Mouse (Mus musculus) midbrain, postnatal 0 days (tissue): ENCODE data around the gene Filip1l. TPM values are rescaled to one million over a fixed set of nuclear protein-coding genes. Genes with fewer than 3 reads are reported as not detected.

Experiments
- ATAC-seq: fragments of 200-750 bp; cut with Nextera tagmentation; 2 replicates; pipeline ENCODE4 v1.8.0; 2017; ENCODE audit warnings: moderate number of reproducible peaks, mild to moderate bottlenecking, moderate TSS enrichment, moderate library complexity; ENCODE audit not compliant: low FRiP score
- DNase-seq: peaks from one replicate; pipeline ENCODE4 v3.0.0-alpha.2; 2015; ENCODE audit warnings: low spot score
- H3K27ac ChIP-seq: fragments of 300-500 bp; sonication (generic); 2 replicates; pipeline ENCODE4 v1.5.1; 2014; ENCODE audit warnings: low read depth, mild to moderate bottlenecking, low read length, mixed read lengths
- H3K27me3 ChIP-seq: fragments of 300-500 bp; sonication (generic); 2 replicates; pipeline ENCODE4 v1.6.1; 2014; ENCODE audit warnings: low read length, control low read depth, mixed read lengths; ENCODE audit not compliant: insufficient read depth
- H3K36me3 ChIP-seq: fragments of 300-500 bp; sonication (generic); 2 replicates; pipeline ENCODE4 v1.6.1; 2014; ENCODE audit warnings: low read length, control low read depth, mixed read lengths; ENCODE audit not compliant: insufficient read depth
- H3K4me1 ChIP-seq: fragments of 300-500 bp; sonication (generic); 2 replicates; pipeline ENCODE4 v1.6.1; 2014; ENCODE audit warnings: mild to moderate bottlenecking, control low read depth, antibody characterized with exemption, low read length, mixed read lengths; ENCODE audit not compliant: insufficient read depth
- H3K4me2 ChIP-seq: fragments of 300-500 bp; sonication (generic); 2 replicates; pipeline ENCODE4 v1.6.1; 2014; ENCODE audit warnings: low read depth, mild to moderate bottlenecking, low read length, mixed read lengths; ENCODE audit not compliant: poor library complexity, severe bottlenecking
- H3K4me3 ChIP-seq: fragments of 300-500 bp; sonication (generic); 2 replicates; pipeline ENCODE4 v1.5.1; 2014; ENCODE audit warnings: low read depth, mild to moderate bottlenecking, low read length, moderate library complexity
- H3K9ac ChIP-seq: fragments of 300-500 bp; sonication (generic); replicated peaks from 2 replicates; pipeline ENCODE4 v1.6.1; 2014; ENCODE audit warnings: mild to moderate bottlenecking, low read length, moderate library complexity, mixed read lengths; ENCODE audit not compliant: poor library complexity, severe bottlenecking
- H3K9me3 ChIP-seq: fragments of 300-500 bp; sonication (generic); 2 replicates; pipeline ENCODE4 v1.6.1; 2016; ENCODE audit warnings: low read length, control low read depth
- CTCF ChIP-seq: IDR thresholded peaks from 2 replicates; pipeline ENCODE4 v1.5.1; 2016; ENCODE audit warnings: antibody characterized with exemption, mild to moderate bottlenecking
- WGBS: fragments of 180-500 bp; shearing (Covaris S2); extraction: QIAGEN DNeasy Blood & Tissue Kit; methylation state at CpG from one replicate; pipeline ENCODE4 v1.1.7; 2014; 5-methylcytosine and 5-hydroxymethylcytosine counted together
- polyA plus RNA-seq: library from polyadenylated mRNA; unstranded; fragments of >200 nt; fragmentation: Nextera tagmentation; extraction: Ambion mirVana; gene quantifications from 2 replicates; pipeline ENCODE4 v1.2.1, GENCODE M21; 2015
- total RNA-seq: library from RNA; depleted of rRNA; stranded (reverse); fragments of >200 nt; gene quantifications from 2 replicates; pipeline ENCODE4 v1.2.3, GENCODE M21; 2014

Filip1l gene
- total and polyA plus RNA-seq, 2 experiments from 2014 or later = 1.9 to 2.2 TPM

DNA sequence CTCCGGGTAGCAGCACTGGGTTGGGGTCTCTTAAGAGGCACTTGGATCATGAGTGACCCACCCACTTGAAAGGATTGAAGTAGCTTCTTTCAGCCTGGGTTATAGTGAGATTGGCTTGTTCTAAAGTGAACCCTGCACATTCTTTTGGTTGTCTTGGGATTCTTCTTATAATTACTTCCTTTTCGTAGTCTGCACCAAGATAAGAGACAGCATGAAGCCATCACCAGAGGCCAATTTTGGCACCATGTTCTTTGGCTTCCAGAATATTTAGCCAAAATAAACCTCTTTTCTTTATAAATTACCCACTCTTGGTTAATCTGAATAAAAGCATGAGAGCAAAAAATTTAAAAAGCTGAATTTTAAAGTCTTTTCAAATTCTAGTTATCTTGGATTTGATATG lies 117.0 kb downstream of the Filip1l start:
- no peak for TF ChIP-seq CTCF
- ATAC-seq = no peak

DNA sequence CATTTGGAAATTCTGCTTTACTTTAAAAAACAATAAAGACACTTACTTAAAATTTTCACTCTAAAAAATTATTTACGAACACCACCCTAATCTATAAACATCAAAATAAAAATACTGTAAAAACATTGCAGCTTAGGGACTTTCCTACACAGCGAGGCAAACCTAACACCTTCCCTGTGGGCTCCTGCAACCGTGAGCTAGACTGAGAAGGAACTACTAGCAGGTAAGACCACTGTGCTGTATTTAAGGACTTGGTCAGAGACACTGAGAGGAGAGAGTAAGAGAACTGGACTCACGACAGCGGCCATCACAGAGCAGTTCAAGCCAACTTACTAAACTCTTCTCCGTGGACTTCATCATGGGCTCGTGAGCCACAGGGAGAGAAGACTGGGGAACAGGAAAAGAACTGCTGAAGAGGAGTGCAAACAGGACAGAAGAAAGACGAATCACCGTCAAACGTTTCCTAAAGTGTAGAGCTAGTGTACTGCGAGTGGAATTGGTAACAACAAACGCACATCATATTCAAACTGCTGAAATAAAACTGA lies 117.5 kb downstream of the Filip1l start:
- ATAC-seq = no peak
- TF ChIP-seq CTCF = no peak
- Histone ChIP-seq H3K4me2 (no peak overlapping the region), H3K4me3 (no peak overlapping the region), H3K27ac (no peak overlapping the region), H3K36me3 (no peaks in the 10 kb centered on the region), H3K9me3 (no peaks in the 10 kb centered on the region), H3K9ac (no peak overlapping the region), H3K27me3 (no peaks in the 10 kb centered on the region), H3K4me1 (no peaks in the 10 kb centered on the region)
- WGBS = 95% methylated on average over 12 of the region's 12 CpGs
- no peak for DNase-seq

More for the DNA sequence above, 117.0 kb downstream of the Filip1l start:
- no peak overlapping the region for H3K27ac ChIP-seq
- WGBS = 72% methylated on average over 2 of the region's 2 CpGs
- H3K36me3 ChIP-seq = no peaks in the 10 kb centered on the region
- no peak for DNase-seq
- H3K4me3 ChIP-seq = no peak overlapping the region
- no peak overlapping the region for H3K9ac ChIP-seq
- H3K9me3 ChIP-seq = no peaks in the 10 kb centered on the region
- no peaks in the 10 kb centered on the region for H3K4me1 ChIP-seq
- H3K27me3 ChIP-seq = no peaks in the 10 kb centered on the region
- no peak overlapping the region for H3K4me2 ChIP-seq

DNA sequence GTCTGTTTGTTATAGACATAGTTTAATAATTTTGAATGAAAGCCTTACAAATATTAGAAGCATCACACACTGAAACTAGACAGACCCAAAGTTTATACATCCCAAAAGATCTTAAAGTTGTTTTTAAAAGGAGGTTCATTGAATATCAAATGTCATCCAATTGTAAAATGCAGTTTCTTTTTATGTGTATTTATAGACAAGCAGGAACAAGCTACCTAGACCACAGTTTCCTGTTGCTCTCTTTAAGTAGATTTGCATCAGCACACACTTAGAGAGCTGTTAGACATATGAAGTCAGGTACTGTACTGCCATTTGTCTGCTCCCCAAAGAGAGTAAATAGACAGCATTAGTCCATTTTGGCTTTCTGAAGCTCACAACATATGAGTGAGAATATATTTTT lies 118.2 kb downstream of the Filip1l start:
- DNase-seq (no peak), ATAC-seq (no peak)
- Histone ChIP-seq H3K36me3 (no peaks in the 10 kb centered on the region), H3K4me1 (no peaks in the 10 kb centered on the region), H3K27me3 (no peaks in the 10 kb centered on the region), H3K9ac (no peak overlapping the region), H3K4me3 (no peak overlapping the region), H3K9me3 (no peaks in the 10 kb centered on the region), H3K4me2 (no peak overlapping the region), H3K27ac (no peak overlapping the region)
- no peak for TF ChIP-seq CTCF

DNA sequence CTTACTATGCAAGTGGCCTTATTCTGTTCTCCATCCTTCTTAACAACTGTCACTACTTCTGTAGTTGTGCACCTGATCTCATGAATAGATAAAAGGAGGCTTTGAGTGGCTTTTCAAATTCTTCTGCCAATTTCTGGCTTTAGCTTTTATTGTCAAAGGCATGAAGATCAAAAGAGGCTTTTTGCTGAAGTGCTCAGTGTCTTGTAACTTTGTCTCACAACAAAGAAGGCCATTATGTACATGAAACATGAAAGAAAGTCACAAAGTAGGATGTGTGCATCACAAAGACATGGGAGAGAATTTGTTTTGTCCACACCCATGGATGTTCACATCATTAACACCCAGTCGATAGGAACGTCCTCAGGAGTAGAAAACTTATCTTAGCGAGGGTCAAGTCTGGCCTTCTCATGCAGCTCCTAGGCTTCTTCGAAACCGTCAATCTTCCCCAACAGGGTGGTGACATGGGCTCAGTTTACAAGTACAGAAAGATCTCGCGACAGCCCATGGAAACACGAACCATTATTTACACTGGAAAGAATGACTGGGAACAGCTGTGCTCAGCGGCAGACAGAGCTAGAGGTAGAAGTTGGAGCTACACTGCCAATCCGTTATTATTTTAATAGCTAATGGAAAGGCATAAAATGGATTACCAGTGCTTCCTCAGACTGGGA lies 120.7 kb downstream of the Filip1l start:
- no peaks in the 10 kb centered on the region for H3K9me3 ChIP-seq
- no peaks in the 10 kb centered on the region for H3K36me3 ChIP-seq
- H3K4me3 ChIP-seq = no peak overlapping the region
- TF ChIP-seq CTCF = no peak
- no peak overlapping the region for H3K9ac ChIP-seq
- WGBS = 49% methylated on average over 10 of the region's 10 CpGs
- ATAC-seq (no peak), DNase-seq (no peak)
- no peak overlapping the region for H3K4me2 ChIP-seq
- no peak overlapping the region for H3K27ac ChIP-seq
- H3K4me1 ChIP-seq = no peaks in the 10 kb centered on the region
- H3K27me3 ChIP-seq = no peaks in the 10 kb centered on the region

DNA sequence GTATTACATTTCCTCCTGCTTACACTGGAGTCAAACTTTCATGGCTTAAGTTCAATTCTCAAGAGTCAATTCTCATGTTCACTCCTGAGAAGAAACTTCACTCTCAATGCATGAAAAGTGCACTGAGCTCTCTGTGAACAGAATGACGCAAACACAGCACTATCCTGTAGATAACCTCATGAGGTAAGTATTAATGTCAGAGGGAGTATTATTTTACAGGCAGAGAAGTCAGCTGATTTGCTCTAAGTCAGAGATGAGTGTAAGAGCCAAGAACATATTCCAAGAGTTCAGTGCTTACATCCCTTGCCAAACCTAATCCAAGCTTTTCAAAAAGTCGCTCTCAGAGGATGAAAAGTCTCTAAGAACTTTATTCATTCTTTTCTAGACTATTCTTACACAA lies 125.6 kb downstream of the Filip1l start:
- no peak overlapping the region for H3K4me2 ChIP-seq
- H3K27me3 ChIP-seq = no peaks in the 10 kb centered on the region
- WGBS = 88% methylated on average over 2 of the region's 2 CpGs
- no peak overlapping the region for H3K4me3 ChIP-seq
- no peaks in the 10 kb centered on the region for H3K36me3 ChIP-seq
- no peak for ATAC-seq
- no peak for DNase-seq
- no peaks in the 10 kb centered on the region for H3K4me1 ChIP-seq
- no peak overlapping the region for H3K27ac ChIP-seq
- no peak overlapping the region for H3K9ac ChIP-seq
- TF ChIP-seq CTCF = no peak
- H3K9me3 ChIP-seq = no peaks in the 10 kb centered on the region

DNA sequence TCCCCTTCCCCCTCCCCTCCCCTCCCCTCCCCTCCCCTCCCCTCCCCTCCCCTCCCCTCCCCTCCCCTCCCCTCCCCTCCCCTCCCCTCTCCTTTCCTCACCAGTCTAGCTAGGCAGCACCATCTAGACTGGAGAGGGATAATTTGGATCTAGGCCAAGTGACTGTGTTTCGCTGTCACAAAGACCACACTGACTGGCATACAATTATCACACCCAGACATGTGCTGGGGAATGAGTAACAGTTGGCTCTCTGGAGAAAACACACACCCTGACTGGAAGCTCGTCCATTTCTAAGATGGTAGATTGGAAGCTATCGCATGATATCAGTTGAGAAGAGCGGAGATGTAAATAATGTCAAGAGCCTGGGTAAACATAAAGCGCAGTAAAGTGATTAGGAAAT lies 126.9 kb downstream of the Filip1l start:
- Histone ChIP-seq H3K36me3 (no peaks in the 10 kb centered on the region), H3K9me3 (no peaks in the 10 kb centered on the region), H3K4me3 (no peak overlapping the region), H3K27ac (no peak overlapping the region), H3K4me2 (no peak overlapping the region), H3K4me1 (no peaks in the 10 kb centered on the region), H3K9ac (no peak overlapping the region), H3K27me3 (no peaks in the 10 kb centered on the region)
- TF ChIP-seq CTCF = no peak
- DNase-seq (peak; percentile 33), ATAC-seq (no peak)
- WGBS = 80% methylated on average over 5 of the region's 5 CpGs
